Mouse (Mus musculus): ENCODE measurements around the gene Dad1.

GRCm38 (mm10) chr14:54214477-54214876 is 39.4 kb downstream of the Dad1 start:
- TF ChIP-seq CTCF (IDR thresholded peaks at IDR 0.05; ENCODE audit: control insufficient read depth, insufficient read depth, insufficient replicate concordance, low read depth, low read length), result no peak
- TF ChIP-seq POLR2A (IDR thresholded peaks at IDR 0.05; ENCODE audit: control insufficient read depth, low read depth, low read length), result no peak
